Mouse (Mus musculus): ENCODE results near the gene Pnp2. TPM values are rescaled to one million over a fixed set of nuclear protein-coding genes. Genes with fewer than 3 reads are reported as not detected.
"Not testable (repeated sequence)": the region's sequence is repeated elsewhere in the genome, so short reads cannot be mapped to it uniquely, and the experiment has no call there.

The Pnp2 gene
- polyA plus RNA-seq, 1 experiment from 2014 or later = 1.3 TPM

DNA sequence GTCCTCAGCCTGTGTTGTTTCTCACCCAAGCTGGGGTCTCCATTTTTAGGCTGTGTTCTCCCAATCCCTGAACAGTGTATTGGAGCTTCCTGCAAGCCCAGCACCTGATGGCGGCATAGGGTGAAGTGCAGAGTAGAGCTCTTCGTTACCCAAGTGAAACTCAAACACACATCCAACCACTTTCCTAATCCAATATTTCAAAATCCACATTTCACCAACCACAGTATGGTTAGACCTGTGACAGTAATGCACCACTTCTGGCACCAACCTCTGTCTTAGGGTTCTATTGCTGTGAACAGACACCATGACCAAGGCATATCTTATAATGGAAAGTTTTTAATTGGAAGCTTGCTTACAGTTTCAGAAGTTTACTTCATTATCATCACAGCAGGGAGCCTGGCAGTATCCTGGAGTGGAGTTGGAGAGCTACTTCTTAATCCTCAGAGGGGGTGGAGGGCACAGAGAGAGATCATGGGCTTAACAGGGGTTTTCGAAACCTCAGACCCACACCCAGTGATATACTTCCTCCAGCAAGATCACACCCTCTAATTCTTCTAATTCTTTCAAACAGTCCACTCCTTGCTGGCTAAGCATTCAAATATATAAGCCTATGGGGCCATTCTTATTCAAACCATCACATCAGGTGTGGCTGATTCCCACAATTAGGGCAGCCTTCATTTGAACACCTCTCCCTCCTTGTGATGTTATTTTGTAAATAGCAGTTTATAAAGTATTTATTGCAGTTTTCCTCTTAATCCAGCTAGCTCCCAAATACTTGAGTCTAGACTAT is 17.5 kb upstream of the Pnp2 start:
- Histone ChIP-seq H3K27ac (no peak overlapping the region), H3K4me3 (no peak overlapping the region), H3K27me3 (ENCODE audit: poor library complexity, severe bottlenecking) (no peaks in the 10 kb centered on the region), H3K4me1 (no peaks in the 10 kb centered on the region), H3K9me3 (no peaks in the 10 kb centered on the region), H3K36me3 (replicated peaks) (no peaks in the 10 kb centered on the region)
- DNase-seq (ENCODE audit: extremely low spot score, low spot score) = no peak
- WGBS = 87% methylated on average over 3 of the region's 3 CpGs

DNA sequence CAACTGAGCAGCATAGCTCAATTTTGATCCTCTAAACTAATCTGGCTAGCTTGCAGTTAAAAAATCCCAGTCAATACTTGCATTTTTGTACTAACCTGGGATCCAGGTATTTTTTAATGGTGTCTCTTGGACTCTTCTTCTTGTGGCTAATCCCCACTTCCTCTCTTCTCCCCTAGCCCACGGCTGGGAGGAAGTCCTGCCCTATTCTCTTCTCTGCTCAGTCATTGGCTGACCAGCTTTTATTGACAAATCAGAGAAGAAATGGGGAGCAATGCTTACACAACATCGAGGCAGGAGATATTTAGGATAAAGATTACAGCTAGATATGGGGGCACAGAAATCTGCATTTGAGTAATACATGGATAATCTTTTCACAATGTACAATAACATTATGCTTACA is 16.9 kb upstream of the Pnp2 start:
- Histone ChIP-seq H3K36me3 (replicated peaks) (no peaks in the 10 kb centered on the region), H3K9me3 (no peaks in the 10 kb centered on the region), H3K27me3 (ENCODE audit: poor library complexity, severe bottlenecking) (no peaks in the 10 kb centered on the region), H3K4me1 (peaks cover 3% of the 10 kb centered on the region), H3K27ac (no peak overlapping the region), H3K4me3 (no peak overlapping the region)
- 44% methylated on average over 2 of the region's 2 CpGs for WGBS
- no peak for DNase-seq (ENCODE audit: extremely low spot score, low spot score)

DNA sequence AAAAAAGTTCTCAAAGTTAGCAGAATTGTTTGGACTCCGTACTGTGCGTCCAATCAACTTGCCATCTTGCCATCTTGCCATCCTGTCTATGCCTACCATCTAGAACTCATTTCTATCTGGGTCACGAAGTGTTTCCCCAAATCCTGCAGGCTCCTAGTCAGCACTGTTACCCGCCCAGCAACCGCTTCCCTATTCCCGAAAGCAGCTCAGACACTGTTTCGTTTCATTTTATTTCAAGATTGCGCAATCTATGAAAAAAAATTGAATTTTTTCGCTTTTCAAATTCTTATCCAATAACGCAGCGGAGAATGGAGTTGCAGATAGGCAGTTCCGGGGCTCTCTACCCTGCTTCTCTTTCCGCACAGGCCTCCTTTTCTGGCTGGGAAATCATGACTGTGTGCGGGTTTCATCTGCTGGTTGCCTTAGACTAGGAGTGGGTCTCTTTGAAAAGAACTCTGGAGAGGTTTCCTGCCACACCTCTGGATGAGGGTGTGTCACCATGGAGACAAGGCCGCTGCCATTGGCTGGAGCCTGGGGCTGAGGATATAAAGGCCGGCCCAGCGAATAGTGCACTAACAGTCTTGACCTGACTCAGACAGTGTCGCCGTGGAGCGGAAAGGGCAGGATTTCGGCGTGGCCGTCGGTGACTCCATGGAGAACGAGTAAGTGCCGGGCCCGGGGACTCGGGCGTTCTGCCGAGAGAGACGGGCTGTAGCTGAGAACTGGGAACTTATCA is 11.7 kb upstream of the Pnp2 start, which contains the start of gene Gm49342:
Gm49342 (plus strand) TSS at position 586 of the 736 bp plus-strand sequence.
- H3K4me1 ChIP-seq = peaks cover 14% of the 10 kb centered on the region
- peak within 1 kb of the TSS; percentile 57 for H3K4me3 ChIP-seq
- DNase-seq (ENCODE audit: extremely low spot score, low spot score) = peak; percentile 98
- H3K27ac ChIP-seq = peak within 1 kb of the TSS; percentile 89
- no peaks in the 10 kb centered on the region for H3K9me3 ChIP-seq
- 19% methylated on average over 31 of the region's 31 CpGs for whole genome bisulfite sequencing
- H3K36me3 ChIP-seq (replicated peaks) = peaks cover 11% of the 10 kb centered on the region
- H3K27me3 ChIP-seq (ENCODE audit: poor library complexity, severe bottlenecking) = no peaks in the 10 kb centered on the region

DNA sequence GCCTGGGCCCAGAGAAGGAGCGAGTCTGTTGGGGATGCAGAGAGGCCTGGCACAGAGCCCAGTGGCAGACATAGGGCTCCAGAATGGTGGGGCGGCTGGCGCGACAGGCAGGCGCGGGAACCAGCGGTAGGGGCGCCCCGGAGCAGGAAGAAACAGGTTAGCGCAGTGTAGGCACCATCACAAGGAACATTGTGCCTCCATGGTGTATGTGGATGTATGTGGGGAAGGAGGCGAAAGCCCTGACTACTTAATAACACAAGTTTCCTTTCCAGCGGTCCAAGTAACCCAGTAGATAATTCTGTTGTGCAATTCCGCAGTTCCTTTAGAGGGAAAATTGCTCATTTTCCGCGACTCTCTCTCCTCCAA is 11.1 kb upstream of the Pnp2 start:
- H3K4me3 ChIP-seq = peak overlapping the region; percentile 57
- not testable (repeated sequence) for DNase-seq (ENCODE audit: extremely low spot score, low spot score); H3K9me3 ChIP-seq; H3K27me3 ChIP-seq (ENCODE audit: poor library complexity, severe bottlenecking)
- H3K36me3 ChIP-seq (replicated peaks) = peaks cover 16% of the 10 kb centered on the region
- WGBS = under 1% methylated on average over 15 of the region's 15 CpGs
- H3K27ac ChIP-seq = peak overlapping the region; percentile 89
- H3K4me1 ChIP-seq = peaks cover 14% of the 10 kb centered on the region

DNA sequence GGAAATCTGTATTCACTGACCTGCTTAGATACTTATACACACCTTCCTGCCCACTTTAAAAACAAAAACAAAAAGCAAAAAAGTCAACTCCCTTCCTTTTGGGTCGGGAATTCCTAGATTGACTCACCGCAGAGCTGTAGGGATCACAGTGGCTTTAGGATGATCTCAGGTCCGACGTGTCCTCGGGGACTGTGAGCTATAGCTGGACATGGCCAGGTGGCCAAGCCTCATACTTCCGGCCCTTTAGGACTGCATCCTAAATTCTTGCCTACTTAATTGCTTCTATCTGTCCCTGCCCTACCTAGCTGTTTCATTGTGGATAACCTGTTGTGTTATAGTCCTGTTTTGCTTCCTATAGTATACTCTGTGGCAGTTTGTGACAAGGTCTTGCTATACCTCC is 10.7 kb upstream of the Pnp2 start:
- Histone ChIP-seq H3K36me3 (replicated peaks) (peaks cover 18% of the 10 kb centered on the region), H3K27ac (peak overlapping the region; percentile 89), H3K4me3 (peak overlapping the region; percentile 57), H3K4me1 (peaks cover 14% of the 10 kb centered on the region)
- H3K9me3 ChIP-seq; DNase-seq (ENCODE audit: extremely low spot score, low spot score); H3K27me3 ChIP-seq (ENCODE audit: poor library complexity, severe bottlenecking): not testable (repeated sequence)
- WGBS = 14% methylated on average over 6 of the region's 6 CpGs

DNA sequence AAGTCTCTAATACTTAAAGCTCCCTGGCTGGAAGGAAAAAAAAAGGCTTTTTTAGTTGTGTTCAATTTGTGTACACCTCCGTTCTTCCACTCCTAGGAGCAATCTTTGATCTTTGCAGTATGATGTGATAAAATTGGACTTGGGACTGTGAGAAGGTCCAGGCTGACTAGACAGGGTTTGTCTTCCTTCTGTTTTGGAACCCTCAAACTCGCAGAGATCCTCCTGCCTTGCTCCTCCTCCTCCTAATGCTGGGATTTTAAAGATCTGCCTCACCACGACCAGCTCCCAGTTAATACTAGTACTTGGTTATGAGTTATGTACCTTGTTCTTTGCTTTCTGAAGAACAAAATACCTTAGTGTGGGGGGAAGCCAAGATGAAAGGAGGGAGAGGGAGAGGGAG is 10.3 kb upstream of the Pnp2 start:
- H3K4me3 ChIP-seq = peak overlapping the region; percentile 57
- H3K36me3 ChIP-seq (replicated peaks) = peaks cover 22% of the 10 kb centered on the region
- DNase-seq (ENCODE audit: extremely low spot score, low spot score); H3K9me3 ChIP-seq; H3K27me3 ChIP-seq (ENCODE audit: poor library complexity, severe bottlenecking): not testable (repeated sequence)
- H3K4me1 ChIP-seq = peaks cover 14% of the 10 kb centered on the region
- H3K27ac ChIP-seq = peak overlapping the region; percentile 89; the same call in 1 of the 2 replicates
- 38% methylated on average over 3 of the region's 3 CpGs for WGBS

DNA sequence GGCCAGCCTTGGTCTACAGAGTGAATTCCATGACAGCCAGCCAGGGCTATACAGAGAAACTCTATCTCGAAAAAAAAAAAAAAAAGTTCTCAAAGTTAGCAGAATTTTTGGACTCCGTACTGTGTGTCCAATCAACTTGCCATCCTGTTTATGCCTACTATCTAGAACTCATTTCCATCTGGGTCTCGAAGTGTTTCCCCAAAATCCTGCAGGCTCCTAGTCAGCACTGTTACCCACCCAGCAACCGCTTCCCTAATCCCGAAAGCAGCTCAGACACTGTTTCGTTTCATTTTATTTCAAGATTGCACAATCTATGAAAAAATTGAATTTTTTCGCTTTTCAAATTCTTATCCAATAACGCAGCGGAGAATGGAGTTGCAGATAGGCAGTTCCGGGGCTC is 305 bp upstream of the Pnp2 start:
- Histone ChIP-seq H3K27me3 (ENCODE audit: poor library complexity, severe bottlenecking) (no peaks in the 10 kb centered on the region), H3K9me3 (no peaks in the 10 kb centered on the region), H3K36me3 (replicated peaks) (peaks cover 25% of the 10 kb centered on the region), H3K4me3 (no peak overlapping the region), H3K4me1 (peaks cover 9% of the 10 kb centered on the region), H3K27ac (no peak overlapping the region)
- DNase-seq (ENCODE audit: extremely low spot score, low spot score) = no peak
- WGBS = 92% methylated on average over 10 of the region's 10 CpGs

DNA sequence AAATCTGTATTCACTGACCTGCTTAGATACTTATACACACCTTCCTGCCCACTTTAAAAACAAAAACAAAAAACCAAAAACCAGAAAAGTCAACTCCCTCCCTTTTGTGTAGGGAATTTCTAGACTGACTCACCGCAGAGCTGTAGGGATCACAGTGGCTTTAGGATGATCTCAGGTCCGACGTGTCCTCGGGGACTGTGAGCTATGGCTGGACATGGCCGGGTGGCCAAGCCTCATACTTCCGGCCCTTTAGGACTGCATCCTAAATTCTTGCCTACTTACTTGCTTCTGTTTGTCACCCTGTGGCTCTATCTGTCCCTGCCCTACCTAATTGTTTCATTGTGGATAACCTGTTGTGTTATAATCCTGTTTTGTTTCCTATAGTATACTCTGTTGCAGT is 932 bp downstream of the Pnp2 start:
- peaks cover 13% of the 10 kb centered on the region for H3K36me3 ChIP-seq (replicated peaks)
- not testable (repeated sequence) for H3K27ac ChIP-seq; H3K9me3 ChIP-seq; H3K27me3 ChIP-seq (ENCODE audit: poor library complexity, severe bottlenecking); H3K4me3 ChIP-seq; DNase-seq (ENCODE audit: extremely low spot score, low spot score); H3K4me1 ChIP-seq
- 79% methylated on average over 6 of the region's 6 CpGs for WGBS

DNA sequence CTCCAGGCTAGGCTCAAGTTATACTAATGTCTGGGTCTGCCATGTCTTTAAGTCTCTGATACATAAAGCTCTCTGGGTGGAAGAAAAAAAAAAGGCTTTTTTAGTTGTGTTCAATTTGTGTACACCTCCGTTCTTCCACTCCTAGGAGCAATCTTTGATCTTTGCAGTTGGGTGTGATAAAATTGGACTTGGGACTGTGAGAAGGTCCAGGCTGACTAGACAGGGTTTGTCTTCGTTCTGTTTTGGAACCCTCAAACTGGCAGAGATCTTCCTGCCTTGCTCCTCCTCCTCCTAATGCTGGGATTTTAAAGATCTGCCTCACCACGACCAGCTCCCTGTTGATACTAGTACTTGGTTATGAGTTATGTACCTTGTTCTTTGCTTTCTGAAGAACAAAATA is 1.4 kb downstream of the Pnp2 start:
- H3K9me3 ChIP-seq; DNase-seq (ENCODE audit: extremely low spot score, low spot score); H3K4me1 ChIP-seq; H3K36me3 ChIP-seq (replicated peaks); H3K4me3 ChIP-seq; H3K27ac ChIP-seq; H3K27me3 ChIP-seq (ENCODE audit: poor library complexity, severe bottlenecking): not testable (repeated sequence)
- 68% methylated on average over 3 of the region's 3 CpGs for WGBS

DNA sequence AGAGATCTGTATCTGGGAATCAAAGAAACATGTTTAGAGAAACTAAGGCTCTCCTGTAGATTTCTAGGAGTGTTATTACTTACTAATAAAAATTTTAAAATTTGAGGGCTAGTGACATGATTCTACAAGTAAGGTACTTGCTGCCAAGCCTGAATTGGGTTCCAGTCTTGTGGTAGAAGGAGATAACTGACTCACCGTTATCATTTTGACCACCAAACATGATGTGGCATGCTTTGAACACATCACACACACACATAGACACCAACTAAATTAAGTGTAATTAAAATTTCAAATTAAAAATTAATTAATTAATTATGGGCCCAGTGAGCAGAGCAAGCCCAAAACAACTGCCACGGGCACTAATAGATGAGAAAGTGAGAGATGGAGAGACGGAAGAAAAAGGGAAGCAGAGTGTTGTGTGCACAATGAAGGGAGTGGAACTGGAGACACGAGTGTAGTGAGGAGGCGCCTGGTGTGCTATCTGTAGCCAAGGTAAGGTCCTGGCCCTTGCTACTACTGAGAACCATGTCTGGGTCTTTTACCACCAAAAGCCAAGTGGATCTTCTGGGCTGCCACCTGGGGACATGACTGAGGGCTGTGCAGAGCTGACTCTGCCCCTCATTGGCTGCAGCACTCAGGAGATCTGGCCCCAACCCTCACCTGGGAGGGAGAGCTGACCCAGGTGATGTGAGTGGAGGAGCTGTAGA is 2.6 kb downstream of the Pnp2 start:
- not testable (repeated sequence) for H3K4me3 ChIP-seq; H3K4me1 ChIP-seq; DNase-seq (ENCODE audit: extremely low spot score, low spot score); H3K9me3 ChIP-seq; H3K27ac ChIP-seq; H3K27me3 ChIP-seq (ENCODE audit: poor library complexity, severe bottlenecking); H3K36me3 ChIP-seq (replicated peaks)
- WGBS = 94% methylated on average over 5 of the region's 5 CpGs

DNA sequence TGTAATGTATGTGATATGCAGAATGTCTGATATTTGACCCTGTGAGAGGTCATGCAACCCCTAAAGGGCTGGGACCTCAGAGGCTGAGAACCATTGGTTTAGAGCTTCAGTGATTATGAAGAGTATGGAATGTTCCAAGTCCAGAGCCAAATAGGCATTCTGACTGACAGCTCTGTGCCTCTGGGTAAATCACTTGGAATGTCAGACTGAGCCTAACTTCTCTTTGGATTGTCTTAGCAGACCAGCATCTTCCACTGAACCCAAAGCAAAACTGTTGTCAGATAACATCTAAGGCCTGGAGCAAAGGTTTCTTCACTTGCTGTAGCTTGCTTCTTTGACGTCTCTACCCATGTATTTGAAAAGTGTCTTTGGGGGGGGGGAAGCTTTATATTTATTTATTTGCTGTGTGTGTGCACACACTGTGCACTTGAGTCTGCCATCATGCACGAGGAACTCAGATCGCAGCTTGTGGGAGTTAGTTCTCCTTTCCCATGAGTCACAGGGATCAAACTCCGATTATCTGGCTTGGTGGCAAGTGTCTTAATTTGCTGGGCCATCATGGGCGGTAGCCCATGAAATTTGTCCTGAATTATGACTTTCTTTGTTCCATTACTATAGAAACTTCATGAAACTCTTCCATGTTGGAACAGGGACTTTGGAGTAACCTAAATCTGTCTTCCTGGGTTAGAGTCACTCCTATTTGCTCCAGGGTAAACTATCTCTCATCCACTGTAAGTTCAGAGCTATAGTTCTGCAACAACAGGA is 12.6 kb downstream of the Pnp2 start:
- no peaks in the 10 kb centered on the region for H3K36me3 ChIP-seq (replicated peaks)
- no peaks in the 10 kb centered on the region for H3K27me3 ChIP-seq (ENCODE audit: poor library complexity, severe bottlenecking)
- peaks cover 34% of the 10 kb centered on the region for H3K4me1 ChIP-seq
- no peak for DNase-seq (ENCODE audit: extremely low spot score, low spot score)
- 83% methylated on average over 5 of the region's 5 CpGs for WGBS
- H3K4me3 ChIP-seq = no peak overlapping the region
- H3K27ac ChIP-seq = no peak overlapping the region
- peaks cover 5% of the 10 kb centered on the region; the same call in 1 of the 2 replicates for H3K9me3 ChIP-seq

DNA sequence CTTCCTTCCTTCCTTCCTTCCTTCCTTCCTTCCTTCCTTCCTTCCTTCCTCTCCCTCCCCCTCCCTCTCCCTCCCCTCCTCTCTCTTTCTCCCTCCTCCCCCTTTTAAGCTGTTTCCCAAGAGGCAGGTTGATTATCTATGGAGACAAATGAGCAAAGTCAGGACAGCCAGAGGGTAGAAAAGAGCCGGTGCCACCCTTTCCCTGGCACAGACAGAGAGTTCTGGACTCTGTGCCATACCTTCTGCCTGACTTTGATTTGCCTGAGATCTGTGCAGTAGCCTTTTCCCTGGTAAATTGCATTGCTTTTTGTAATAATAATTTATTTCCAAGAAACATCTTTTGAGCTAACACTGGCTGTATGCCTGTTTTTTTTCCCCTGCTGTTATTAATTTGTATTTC is 13.2 kb downstream of the Pnp2 start:
- WGBS = 7% methylated on average over 1 of the region's 1 CpGs
- peaks cover 5% of the 10 kb centered on the region; the same call in 1 of the 2 replicates for H3K9me3 ChIP-seq
- peak overlapping the region; percentile 74 for H3K27ac ChIP-seq
- H3K4me3 ChIP-seq = 0 out of 2 replicates have a peak overlapping the region, but pooled peaks have one; percentile 29
- H3K27me3 ChIP-seq (ENCODE audit: poor library complexity, severe bottlenecking) = no peaks in the 10 kb centered on the region
- H3K36me3 ChIP-seq (replicated peaks) = no peaks in the 10 kb centered on the region
- DNase-seq (ENCODE audit: extremely low spot score, low spot score) = no peak
- H3K4me1 ChIP-seq = peaks cover 39% of the 10 kb centered on the region
